Mouse (Mus musculus): ENCODE results near the gene Gla. TPM values are rescaled to one million over a fixed set of nuclear protein-coding genes. Genes with fewer than 3 reads are reported as not detected.

Gla gene
- 10 to 100 TPM; 67.3 to 69.8 TPM for total RNA-seq (2023)

GRCm38 (mm10) chrX:134600659-134601379, at the start of gene Gla, which contains the start of gene Hnrnph2:
Gene Gla, minus strand, starts transcription at chrX:134601125.
Gene Hnrnph2, plus strand, starts transcription at chrX:134601179.

GRCm38 (mm10) chrX:134585103-134586002, 15.6 kb downstream of the Gla start, which contains the start of gene Rpl36a:
Gene Rpl36a, plus strand, starts transcription at chrX:134585654.

GRCm38 (mm10) chrX:134582888-134583669, 17.8 kb downstream of the Gla start, which contains the start of gene Btk:
Gene Btk, minus strand, starts transcription at chrX:134583570.

GRCm38 (mm10) chrX:134541145-134541954, 59.6 kb downstream of the Gla start, which contains the start of gene Timm8a1:
Gene Timm8a1, minus strand, starts transcription at chrX:134541865.

Other genes with a start within 250 kb of the Gla start
- gene Drp2, start 196.6 kb downstream of the Gla start, total RNA-seq (2023), result not detected
- not detected for gene Taf7l, start 124.6 kb downstream of the Gla start, total RNA-seq (2023)
- 10 to 100 TPM; 12.6 to 15.9 TPM for gene Timm8a1, start 59.3 kb downstream of the Gla start, total RNA-seq (2023)
- 10 to 100 TPM; 68.0 to 69.6 TPM for gene Btk, start 17.6 kb downstream of the Gla start, total RNA-seq (2023)
- gene Rpl36a, start 15.5 kb downstream of the Gla start, total RNA-seq (2023), result 100 to 1,000 TPM; 207 to 318 TPM
- 100 to 1,000 TPM; 110 to 120 TPM for gene Hnrnph2, start 54 bp upstream of the Gla start, total RNA-seq (2023)
- under 1 TPM; 0.08 to 0.15 TPM for gene Armcx4, start 85.4 kb upstream of the Gla start, total RNA-seq (2023)
- under 1 TPM in 1 of 2 experiments, not detected in 1; 0.24 TPM for gene Armcx1, start 116.8 kb upstream of the Gla start, total RNA-seq (2023)
- gene Armcx6, start 150.3 kb upstream of the Gla start, total RNA-seq (2023), result under 1 TPM; 0.79 to 0.85 TPM
- gene Armcx3, start 155.5 kb upstream of the Gla start, total RNA-seq (2023), result 10 to 100 TPM; 15.1 to 15.4 TPM
- gene Armcx2, start 208.1 kb upstream of the Gla start, total RNA-seq (2023), result 1 to 10 TPM; 6.0 to 6.4 TPM